Mouse (Mus musculus) yolk sac, embryonic 10.5 days (tissue): ENCODE measurements at regions not wholly inside any gene's neighbourhood (a gene's known extent, or its start where the extent isn't known, plus 50 kb on each side); places are given as distances from the start of the nearest gene placed in this dataset.
"Not testable (repeated sequence)": the region's sequence is repeated elsewhere in the genome, so short reads cannot be mapped to it uniquely, and the experiment has no call there.

Experiments
- DNase-seq: peaks from one replicate; pipeline ENCODE4 v3.0.0-alpha.2; 2017; ENCODE audit warnings: low spot score

DNA sequence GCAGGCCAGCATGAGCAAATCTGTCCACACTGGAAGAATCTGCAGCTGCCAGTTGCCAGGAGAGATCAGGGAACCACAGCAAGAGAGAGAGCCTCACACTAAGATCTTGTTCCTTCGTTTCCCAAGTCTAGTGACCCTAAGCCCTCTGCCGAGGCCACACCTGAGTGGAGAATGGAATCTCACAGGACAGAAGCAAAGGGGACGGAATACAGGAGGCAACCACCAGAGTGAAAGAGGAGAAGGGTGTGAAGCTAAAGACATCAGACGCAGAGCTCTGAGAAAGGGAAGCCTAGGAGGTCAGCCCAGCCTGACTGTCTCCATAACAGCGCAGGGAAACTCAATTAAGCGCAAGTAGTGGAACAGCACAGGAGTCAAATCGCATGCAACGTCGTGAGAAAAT is 75.0 kb downstream of the Suds3 start:
- DNase-seq: no peak

DNA sequence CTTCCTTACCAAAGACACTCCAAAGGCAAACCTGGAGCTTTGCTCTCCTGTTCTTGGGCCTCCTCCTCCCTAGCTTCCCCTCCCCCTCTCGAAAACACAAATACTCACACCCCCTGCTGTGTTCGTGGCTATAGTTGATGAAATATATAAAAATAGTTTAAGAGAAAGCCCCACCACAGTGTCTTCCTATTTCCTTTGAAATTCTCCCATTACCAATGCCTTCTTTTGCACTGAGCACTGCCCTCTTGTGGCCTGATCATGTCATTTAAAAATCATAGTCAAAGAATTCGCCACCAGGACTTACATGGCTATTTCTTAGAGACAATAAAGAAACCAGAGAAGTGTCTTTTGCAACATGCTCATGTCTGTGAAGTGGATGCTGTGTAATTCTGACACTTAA is 78.7 kb downstream of the Suds3 start:
- DNase-seq: no peak

DNA sequence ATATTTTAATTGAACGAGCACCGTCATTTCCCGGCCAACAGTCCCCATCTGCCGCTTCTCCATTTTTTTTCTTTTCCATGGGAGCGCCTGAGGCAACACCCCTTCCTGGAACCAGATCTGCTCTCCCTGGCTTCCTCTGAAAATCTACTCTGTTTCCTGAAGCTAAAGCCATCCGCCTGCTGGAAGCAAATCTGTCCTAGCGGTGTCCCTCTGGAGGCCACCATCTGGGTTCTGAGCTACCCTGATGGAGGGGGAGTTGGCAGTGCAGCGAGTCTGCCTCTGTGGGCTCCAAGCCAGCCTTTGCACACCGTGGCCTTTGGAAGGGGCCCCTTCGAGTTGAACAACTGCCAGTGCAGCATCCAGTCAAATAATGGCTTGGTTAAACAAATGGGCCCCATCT is 83.8 kb downstream of the Suds3 start:
- no peak for DNase-seq

DNA sequence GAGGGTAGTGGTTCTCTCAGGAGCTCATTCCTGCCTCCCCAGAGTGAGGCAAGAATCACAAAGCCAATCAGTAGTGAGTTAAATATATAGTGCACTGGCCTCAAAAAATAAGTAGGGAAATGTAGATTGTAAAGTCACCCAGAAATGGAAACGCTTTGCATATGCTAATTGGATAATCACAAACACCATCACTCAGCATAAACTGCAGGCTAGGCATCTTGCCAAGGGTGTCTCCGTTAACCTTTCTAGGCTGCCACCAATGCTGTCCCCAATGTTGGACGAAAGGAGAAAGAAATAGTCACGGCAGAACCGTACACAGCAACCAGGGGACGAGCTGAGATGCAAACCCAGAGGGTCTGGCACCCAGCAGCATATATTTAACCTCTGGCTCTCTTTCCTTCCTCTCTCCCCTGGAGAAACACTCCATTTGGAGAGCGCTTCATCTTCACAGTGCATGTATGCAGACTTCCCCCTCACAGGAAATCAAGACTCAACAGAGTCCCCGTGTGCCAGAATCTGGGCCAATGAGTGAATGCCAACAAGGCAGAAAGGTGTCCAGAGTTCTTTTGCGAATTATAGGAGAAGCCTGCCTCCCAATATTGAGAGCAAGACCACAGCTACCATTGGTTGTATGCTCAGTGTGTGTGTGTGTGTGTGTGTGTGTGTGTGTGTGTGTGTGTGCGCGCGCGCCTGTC is 90.1 kb downstream of the Suds3 start:
- DNase-seq: no peak

DNA sequence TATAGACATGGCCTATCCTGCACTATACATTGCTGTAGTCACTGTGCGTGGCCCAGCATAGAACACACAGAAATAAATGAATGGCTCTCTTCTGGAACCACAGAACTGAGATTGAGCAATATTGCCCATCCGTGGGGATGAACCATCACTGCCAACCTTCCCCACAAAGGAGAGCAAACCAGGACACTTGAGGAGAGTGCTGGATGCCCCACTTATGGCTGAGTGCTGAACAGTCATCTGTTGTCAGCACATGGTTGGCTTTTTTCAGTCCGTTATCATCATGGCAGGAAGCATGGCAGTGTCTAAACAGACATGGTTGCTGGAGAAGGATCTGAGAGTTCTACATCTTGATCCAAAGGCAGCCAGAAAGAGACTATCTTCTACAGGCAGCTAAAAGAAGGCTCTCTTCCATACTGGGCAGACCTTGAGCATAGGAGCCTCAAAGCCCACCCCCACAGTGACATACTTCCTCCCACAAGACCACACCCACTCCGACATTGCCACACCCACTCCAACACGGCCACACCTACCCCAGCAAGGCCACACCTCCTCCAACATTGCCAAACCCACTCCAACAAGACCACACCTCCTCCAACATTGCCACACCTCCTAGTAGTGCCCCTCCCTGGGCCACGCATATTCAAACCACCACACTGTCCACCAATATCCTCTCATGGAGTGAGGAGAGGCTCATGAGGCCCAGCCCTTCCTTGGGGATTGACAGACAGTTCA is 97.3 kb downstream of the Suds3 start:
- DNase-seq: no peak

DNA sequence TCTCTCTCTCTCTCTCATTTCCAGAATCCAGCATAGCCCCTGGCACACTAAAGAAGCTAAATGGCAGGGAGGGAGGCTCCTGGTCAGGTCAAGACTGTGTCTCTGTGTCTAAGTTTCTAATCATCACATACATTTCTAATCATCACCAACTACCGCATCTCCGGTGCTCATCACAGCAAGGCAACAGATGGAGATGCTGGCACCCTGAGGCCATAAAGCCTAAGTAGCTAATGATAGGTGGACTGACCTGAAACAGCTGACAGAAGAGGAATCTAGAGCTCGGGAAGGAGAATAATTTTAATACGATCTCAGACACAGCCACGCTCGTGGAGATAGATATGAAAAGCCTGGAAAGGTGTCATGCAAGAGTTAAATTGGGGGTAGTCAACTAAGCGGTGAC is 104.8 kb downstream of the Suds3 start:
- DNase-seq: no peak

DNA sequence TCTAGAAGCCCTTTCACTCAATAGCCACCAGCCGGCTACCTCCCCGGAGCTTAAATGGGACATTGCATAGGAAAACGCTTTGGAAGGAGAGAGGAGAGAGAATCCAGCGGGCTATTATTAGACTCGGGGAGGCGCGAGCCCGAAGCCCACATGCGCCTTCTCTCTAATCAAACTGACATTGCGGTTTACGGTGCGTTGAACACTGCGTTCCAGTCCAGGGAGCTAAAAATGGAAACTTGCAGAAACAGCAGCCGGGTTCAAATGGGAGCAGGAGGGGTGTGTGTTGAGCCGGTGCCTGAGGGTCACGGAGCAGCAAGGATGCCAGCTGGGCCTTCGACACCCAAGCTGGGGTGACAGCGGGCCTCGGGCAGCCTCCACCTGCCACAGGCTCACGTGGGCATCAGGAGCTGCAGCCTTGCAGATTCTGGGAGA is 115.1 kb downstream of the Suds3 start:
- no peak for DNase-seq

DNA sequence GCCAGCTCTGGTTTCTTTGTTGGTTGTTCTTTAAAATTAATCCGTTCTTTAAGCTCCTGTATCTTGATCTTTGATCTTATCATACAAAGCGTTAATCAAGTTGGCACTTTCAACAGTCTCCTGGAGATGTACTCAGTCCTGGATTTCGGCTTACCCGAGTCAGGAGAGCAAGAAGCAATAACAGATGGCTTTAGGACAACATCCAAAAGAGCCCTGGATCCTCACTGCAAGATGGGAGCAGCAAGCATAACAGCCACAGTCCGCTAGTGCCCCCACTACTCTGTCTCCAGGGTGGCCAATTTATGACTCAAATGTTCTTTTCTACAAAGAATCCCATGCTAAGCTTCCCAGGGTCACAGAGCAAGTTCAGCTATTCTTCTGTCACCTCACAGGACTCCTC is 121.4 kb downstream of the Suds3 start:
- DNase-seq: no peak

DNA sequence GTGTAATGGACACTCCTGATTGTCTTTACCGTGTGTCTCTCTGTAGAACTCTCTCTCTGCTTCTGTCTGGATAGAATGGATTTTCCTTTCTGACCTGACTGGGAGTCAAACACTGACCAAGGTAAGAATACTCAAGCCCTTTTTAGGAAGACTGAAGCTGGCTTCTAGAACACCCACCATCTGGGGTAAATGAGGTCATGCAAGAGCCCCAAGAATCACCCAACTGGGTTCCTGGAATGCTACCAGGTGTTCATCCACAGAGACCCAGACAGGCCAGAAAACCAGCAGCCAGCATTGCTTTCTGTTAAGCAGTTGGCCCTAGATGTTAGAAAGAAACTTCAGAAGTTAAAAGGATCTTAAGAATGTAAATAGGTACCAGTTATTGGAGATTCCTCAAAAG is 122.2 kb downstream of the Suds3 start:
- DNase-seq: no peak

DNA sequence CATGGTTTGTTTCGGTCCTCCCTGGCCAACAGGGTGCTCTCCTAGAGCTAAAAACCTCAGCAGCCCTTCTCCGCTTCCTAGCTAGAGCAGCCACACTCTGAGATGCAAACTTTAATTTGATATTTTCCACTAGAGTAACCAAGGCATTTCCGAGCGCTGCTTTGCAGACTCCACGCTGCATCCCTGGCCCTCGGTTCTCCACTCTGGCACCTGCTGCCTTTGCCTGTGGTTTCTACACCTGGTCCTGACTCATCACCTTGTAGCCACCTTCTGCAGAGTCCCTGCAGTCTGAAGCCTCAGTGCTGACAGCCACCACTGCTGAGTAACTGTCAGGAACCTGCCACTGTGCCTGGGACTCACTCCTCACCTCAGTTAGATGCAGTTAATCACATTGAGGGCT is 124.5 kb downstream of the Suds3 start:
- no peak for DNase-seq

DNA sequence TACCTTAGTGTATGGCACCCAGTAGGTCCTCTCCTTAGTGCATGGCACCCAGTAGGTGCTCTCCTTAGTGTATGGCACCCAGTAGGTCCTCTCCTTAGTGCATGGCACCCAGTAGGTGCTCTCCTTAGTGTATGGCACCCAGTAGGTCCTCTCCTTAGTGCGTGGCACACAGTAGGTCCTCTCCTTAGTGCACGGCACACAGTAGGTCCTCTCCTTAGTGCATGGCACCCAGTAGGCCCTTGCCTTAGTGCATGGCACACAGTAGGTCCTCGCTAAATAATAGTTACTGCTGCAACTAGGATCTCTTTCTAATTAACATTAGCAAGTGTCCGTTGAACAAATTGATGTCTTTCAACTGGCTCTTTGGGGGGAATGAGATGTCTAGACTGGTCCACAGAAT is 144.4 kb downstream of the Suds3 start:
- not testable (repeated sequence) for DNase-seq

DNA sequence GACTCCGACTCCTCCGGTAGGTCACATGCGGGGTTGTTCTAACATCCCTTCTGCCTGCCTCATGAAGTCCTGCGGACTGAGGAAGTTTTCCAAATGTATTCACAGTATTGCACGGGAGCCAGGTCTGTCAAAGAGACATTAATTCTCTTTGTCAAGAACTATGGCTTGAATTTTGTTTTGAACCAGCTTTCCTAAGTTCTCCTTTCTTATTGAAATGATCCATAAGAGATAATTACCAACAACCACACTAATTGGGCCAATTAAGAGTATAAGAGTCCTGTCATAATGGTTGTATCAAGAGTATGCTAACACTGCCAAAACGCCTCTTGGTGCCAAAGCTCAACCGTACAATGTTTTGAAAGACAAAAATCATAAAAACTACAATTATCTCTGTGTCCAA is 151.7 kb downstream of the Suds3 start:
- no peak for DNase-seq

DNA sequence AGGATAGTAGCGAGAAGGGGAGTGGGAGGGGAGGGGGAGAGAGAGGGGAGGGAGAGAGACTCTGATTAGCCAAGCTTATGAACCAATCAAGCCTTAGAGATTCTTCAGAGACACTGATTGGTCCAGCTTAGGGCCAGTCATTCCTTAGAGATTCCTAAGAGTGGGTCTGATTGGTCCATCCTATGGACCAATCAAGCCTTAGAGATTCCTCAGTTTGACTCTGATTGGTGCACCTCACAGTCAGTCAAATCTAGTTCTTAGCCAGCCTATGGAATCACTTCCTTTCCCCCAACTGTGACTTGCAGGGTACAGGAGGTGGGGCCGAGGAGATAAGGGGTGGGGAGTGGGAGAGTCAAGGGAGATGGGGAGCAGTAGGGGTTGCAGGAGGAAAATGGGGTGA is 152.8 kb downstream of the Suds3 start:
- DNase-seq: no peak

DNA sequence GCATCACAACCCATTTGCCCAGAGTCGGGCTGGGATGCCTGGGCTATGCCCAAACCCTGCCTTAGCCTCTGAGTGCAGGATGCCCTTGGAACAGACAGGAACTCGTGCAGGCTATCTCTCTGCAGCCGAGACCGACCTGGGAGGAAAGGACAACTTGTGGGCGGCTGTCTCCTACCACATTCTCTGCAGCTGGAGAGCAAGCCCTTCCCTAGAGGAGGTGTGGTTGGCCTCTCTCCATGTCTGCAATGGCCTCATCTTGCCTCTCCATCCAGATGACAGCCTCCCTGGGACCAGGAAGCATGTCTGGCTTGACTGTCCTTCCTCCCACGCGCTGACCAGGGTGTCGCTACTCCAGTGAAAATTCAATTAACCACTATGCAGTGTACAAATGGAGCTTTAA is 155.9 kb downstream of the Suds3 start:
- no peak for DNase-seq

DNA sequence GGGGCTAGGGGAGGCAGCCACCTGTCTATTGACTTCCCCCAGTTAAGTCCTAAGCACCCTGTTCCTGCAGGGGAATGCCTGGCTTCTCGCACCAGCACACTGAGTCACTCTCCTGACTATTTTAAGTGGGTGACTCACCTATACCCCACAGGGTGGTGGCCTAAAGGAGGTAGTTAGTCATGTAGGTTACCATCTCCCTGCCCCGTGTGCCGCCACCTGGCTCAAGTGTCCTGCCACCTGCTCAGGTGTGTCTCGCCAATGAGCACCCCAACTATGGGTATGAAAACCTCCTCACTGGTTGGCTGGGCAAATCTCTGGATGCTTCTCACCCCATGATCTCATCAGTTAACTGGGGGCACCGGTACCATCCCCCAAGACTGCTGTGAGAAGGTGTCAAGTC is 157.8 kb downstream of the Suds3 start:
- DNase-seq: no peak

DNA sequence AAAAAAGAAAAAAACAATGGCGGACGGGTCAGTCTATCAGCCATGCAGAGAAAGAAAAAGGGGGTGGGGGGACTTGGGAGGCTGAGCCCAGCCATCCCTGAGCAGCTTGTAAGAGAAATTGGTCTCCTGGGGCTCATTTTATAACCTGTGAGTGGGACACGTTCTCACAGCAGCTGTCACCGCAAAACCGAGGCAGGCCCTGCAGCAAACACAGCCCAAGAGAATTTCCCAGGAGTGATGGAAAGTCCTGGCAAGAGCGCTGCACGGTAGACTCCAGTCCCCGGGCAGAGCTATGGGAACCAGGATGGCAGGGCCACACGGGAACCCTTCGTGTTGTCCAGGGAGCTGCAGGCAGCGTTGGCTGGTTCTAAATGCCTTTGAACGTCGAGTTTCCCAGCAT is 159.3 kb downstream of the Suds3 start:
- DNase-seq: no peak

DNA sequence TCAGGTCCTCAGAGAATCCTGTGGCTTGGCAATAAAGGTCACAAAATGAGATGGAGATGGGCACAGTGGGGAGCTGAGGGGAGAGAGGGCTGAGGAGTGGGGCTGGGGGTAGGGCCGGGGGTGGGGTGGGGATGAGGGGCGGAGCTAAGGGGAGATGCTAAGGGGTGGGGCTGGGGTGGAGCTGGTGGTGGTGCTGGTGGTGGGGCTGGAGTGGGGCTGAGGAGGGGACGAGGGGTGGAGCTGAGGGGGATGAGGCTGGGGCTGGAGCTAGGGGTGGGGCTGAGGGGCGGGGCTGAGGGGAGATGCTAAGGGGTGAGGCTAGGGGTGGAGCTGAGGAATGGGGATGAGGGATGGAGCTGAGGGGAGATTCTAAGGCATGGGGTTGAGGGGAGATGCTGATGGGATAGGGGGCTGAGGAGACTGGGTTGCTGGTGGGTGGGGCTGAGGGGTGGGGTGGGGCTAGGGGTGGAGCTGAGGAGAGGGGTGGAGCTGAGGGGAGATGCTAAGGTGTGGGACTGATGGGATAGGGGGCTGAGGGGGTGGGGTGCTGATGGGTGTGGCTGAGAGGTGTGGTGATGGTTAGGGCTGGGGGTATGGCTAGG is 165.5 kb downstream of the Suds3 start:
- DNase-seq: no peak

DNA sequence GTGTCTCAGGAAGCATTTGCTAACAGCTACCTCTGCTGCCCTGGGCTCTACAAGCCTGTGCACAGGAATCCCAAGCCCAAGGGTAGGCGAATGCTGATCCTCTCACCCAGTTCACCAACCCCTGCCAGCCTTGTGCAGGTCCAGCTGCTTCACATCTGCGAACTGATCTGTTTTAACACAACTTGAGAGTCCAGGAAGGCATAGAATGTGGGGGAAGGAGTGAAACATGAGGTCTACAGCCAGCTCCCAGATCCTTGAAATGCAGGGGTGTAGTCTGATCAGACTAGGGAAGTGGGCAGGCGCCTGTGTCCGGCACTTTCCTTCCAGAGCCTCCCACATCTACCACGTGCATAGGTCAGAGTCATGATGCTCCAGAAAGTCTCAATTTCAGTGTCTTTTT is 181.3 kb downstream of the Suds3 start:
- DNase-seq: no peak

DNA sequence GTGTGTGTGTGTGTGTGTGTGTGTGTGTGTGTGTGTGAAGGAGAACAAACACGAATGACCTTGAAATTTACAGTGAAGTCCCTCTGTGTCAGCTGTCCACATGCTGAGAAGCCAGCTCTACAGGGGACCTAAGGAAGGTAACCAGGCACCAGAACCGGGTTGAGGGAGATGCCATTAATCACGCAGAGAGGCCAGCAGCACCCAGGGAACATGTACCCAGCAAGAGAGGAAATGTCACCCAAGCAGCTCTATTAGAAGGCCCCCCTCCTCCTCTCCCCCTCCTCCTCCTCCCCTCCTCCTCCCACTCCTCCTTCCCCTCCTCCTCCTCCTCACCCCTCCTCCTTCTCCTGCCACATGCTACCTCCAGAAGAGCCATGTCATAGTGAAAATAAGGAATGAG is 181.8 kb downstream of the Suds3 start:
- DNase-seq: no peak

DNA sequence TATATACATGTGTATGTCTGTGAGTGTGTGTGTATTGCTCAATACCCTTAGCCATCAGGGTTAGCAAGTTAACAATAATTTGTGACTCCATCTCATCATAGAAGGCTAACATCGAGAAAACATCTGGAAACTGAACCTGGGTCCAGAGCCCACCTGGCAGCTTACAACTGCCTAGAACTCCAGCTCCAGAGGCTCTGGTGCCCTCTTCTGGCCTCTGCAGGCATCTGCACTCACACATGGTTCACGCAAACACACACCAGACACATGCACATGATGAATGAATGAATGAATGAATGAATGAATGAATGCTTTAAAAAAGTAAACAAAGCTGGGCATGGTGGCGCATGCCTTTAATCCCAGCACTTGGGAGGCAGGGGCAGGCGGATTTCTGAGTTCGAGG is 182.8 kb downstream of the Suds3 start:
- no peak for DNase-seq

DNA sequence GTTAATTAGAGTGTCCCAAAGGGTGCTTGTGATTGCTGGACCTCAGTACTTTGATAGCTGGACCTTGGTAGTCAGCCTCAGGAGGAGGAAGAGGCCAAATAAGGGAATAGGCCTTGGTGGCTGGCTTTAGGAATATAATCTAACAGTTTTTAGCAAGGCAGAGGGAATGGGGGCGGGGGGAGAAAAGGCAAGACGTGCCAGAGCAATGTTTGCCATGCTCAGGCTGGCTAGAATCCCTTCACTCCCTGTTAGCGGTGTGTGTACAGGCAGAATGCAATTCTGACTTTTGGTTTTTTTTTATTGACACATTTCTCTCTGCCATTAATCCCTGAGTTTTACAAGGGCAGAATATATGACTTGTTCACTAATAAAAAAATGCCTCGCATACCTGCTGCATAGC is 192.2 kb downstream of the Suds3 start:
- no peak for DNase-seq

DNA sequence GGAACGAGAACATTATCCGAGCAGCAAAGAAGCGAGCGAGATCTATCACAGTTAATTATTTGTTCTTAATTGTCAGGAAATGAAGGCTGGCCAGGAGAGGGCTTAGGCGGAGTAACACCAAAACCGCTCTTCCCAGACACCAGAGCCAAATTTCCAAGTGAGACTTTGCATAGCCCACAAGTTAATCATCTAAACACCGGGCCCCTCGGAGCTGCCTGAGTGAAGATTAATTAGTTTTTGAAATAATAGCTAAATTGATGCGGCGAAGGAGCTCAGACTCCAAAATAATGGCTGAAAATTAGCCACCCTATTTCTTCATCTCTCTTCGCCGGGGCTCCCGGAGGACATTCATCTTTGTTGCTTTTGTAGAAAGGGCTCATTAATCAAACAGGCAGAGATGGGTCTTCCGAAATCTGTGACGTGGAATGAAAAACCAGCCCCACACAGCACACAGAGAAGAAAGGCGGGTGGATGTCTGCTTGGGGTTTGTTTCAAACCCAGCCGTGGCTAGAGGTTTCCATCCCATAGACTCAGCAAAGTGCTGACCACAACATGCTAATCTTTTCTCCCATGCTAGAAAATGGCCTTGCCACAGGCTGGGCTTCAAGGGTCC is 193.7 kb downstream of the Suds3 start:
- DNase-seq: no peak

DNA sequence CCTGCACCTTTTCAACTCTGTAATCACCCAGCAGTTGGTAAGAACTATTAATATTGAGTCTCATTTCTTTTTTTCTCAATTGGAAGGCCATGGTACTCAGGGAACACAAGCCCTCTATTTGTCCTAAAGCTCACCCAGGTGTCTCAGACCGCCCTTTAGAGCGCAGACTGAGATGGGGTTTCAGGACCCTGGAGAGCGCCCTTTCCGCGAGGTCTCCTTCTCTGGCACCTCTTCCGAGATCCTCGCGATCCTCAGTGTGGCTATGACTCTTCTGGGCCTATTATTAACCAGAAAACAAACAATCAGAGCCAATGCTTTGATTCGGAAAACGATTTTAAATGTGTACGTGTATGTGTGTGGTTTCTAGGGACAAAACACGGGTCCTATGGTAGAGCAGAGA is 201.0 kb downstream of the Suds3 start:
- no peak for DNase-seq
